Mouse (Mus musculus) frontal cortex, postnatal 10 days (tissue): ENCODE data around the gene Cd180.

ENCODE experiments used
- DNase-seq, 2 experiments: peaks; one replicate each; pipeline ENCODE4 v3.0.0; 2022; ENCODE audit warnings: low spot score in 2 of 2, mixed read lengths in 1 of 2

Cd180 gene

DNA sequence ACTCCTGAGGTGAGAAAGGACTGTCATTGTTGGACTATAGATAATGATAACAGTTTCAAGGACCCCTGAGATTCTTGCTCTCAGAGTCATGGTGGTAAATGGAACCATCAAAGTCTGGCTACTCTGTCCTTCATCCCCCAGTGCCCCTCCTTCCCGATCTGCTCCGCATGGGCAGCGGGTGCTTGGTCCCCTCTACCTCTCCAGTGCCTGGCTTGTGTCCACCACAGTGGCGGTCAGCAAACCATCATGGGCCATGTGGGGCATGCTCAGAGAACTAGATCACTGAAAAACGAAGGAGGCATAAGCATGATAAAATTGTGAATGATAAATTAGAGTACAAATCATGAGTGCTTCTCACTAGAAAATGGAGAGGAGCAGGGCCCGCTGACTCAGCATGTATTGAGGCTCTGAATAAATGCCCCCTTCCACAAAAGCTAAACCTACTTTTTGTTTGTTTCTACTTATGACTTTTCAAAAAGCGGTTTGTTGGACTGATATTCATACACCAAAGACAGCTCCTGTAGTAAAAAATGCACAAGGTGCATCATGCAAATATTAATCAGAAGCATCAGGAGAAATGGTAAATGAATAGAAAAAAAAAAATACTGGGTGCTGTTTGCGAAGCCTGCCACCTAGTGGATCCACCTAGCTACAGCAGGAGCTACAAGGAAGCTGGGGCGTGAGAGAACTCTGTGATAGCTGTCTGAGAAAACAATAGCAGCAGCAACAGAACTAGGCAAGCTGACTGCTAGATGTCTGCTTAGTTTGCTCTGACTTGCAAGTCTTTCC lies 51.3 kb downstream of the Cd180 start:
- DNase-seq: peak in 1 of 2 experiments; percentile 46

GRCm38 (mm10) chr13:102745270-102745600 lies 51.9 kb downstream of the Cd180 start:
- DNase-seq: no peak

GRCm38 (mm10) chr13:102745626-102746342 lies 52.4 kb downstream of the Cd180 start:
- no peak for DNase-seq

DNA sequence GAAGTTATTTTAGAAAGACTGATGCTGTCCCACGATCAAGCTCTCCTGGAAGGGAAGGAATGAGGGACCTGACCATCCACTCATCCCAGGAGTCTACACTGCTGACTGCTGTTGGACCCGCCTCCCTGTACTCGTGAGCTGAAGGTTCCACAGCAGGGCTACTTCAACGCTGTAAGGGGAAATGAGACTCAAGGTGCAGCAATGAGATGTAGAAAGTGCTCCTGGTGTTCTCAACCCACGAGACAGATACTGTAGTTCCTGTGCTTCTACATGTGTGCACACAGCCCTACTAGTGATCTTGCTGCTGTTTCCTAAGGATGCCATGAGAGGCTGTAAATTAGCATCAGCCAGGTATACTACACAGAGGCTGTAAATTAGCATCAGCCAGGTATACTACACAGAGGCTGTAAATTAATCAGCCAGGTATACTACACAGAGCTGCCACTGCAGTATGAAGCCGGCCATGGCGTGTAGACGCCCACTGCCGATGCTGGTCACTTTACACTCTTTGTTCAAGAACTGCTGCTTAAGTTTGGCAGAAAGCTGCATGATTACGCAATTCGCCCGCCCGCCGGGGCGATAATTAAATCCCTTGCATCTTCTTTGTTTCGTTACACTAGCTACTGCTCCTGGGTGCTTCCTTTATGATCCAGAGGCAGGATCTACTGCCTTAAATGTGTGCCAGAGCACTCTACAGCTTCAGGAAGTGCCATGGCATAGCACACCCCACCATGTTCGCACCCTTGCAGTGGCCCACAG lies 53.6 kb downstream of the Cd180 start:
- DNase-seq: no peak

GRCm38 (mm10) chr13:102749194-102749593 lies 55.8 kb downstream of the Cd180 start:
- no peak for DNase-seq

DNA sequence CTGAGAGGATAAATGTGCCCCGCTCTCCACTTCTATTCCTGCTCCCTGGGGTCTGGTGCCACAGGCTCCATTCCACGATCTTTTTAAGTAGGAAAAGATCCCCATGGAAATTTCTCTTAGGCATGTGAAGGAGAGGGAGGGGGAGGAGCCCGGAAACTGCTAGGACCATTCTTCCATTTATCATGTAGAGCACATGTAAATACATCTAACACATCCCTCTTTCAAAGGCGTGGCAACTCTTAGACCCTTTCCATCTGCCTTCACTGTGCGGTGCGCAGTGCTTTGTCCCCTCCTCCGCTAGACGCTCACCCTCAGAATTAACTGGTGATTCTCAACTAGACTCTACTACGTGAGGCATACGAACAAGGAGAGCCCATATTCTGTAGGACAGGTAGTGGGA lies 56.5 kb downstream of the Cd180 start:
- no peak for DNase-seq

- no peak for DNase-seq
These were observed 60.6 kb downstream of the Cd180 start for GRCm38 (mm10) chr13:102753714-102754556.

GRCm38 (mm10) chr13:102755124-102755523 lies 61.8 kb downstream of the Cd180 start:
- DNase-seq: no peak

GRCm38 (mm10) chr13:102756071-102756470 lies 62.7 kb downstream of the Cd180 start:
- no peak for DNase-seq

DNA sequence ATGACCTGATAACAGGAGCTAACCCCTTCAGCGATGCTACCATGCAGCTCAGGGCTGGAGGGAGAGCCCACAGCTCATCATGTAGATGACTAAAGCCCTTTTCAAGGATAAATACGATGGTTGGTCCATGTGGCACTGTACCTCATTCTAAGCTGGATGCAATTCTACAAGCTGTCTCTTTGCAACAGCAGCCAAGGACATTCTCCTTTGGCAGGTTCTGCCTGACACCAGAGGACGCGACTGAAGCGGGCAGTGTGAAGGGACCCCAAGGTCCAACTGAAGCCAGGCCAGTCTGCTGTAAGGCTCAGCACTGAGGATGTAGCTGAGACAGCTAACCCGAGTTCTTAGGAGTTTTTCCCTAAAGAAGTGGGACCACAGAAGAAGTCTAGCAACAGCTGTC lies 64.7 kb downstream of the Cd180 start:
- no peak for DNase-seq

DNA sequence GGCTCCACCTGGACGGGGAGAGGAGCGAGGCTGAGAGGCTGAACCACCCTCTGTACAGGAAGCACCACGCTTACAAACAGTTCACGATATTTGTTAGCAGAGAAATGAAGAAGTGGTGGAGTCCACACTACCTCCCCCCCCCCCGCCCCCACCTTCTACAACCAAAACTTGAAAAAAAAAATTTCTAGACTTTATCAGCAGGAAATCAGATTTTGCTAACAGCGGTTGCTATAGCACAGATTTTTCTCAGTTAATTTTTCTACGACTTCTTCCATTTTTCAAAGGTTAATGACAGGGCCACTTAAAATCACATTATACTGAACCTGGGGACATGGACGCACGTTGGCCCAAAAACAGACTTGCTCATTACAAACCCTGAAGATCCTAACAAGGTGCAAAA lies 68.1 kb downstream of the Cd180 start:
- no peak for DNase-seq

GRCm38 (mm10) chr13:102762203-102762602 lies 68.8 kb downstream of the Cd180 start:
- DNase-seq: no peak

GRCm38 (mm10) chr13:102764218-102764617 lies 70.9 kb downstream of the Cd180 start:
- no peak for DNase-seq

- no peak for DNase-seq
These were observed 71.9 kb downstream of the Cd180 start for GRCm38 (mm10) chr13:102765216-102765615.

DNA sequence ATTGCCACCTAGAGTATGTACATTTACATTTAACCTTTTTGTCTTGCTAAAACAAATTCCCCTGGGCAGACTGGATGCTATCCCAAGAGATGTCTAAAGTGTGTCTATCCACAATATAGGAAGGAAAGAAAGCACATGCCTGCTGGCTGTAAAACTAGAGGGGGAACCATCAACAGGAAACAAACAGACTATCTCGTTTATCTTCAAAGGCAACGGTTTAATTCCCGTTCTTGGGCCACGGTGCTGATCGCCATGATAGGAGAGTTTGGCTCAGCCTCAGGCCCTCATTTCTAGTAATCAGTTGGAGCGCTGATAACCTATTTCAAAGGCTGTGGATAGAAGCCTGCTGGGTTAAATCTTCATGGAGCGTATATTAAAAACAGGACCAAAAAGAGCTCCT lies 73.8 kb downstream of the Cd180 start:
- no peak for DNase-seq

DNA sequence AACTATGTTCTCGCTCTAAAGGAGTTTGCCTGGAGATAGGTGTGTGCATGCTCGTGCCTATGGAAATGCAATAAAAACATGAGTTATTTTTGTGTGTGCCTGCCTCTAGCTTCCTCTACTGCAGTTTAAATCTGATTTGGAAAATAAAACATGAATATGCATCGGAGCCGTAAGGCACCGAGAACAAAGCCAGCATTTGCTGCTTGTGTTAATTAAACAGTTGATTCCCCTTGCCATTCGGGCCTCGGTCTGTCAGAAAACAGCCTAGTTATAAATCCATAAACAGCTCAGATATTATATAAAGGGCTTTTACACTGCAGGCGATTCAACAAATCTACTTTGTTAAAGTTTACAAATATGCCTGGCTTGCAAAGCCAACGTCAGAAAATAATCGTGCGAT lies 75.2 kb downstream of the Cd180 start:
- no peak for DNase-seq

GRCm38 (mm10) chr13:102770194-102770593 lies 76.8 kb downstream of the Cd180 start:
- no peak for DNase-seq

- DNase-seq: no peak
These were observed 79.8 kb downstream of the Cd180 start for GRCm38 (mm10) chr13:102773169-102773568.

- no peak for DNase-seq
These were observed 81.4 kb downstream of the Cd180 start for GRCm38 (mm10) chr13:102774786-102775201.

DNA sequence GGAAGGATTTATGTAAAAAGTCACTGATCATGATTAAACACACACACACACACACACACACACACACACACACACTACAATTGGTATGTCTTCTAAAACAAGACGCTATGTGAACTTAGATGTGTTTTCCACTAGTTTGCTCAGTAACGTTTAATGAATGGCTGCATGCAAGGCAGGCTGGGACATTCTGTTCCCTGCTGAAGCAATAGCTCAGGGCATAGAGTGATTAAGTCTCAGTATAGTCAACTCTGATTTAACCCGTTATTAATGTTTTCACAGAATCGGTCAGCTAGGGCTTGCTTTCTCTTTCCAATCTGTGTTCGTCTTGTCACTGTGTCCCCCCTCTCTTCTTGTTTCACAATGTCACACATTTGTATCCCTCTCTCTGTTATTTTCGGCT lies 82.1 kb downstream of the Cd180 start:
- no peak for DNase-seq

GRCm38 (mm10) chr13:102778859-102779258 lies 85.5 kb downstream of the Cd180 start:
- DNase-seq: no peak

DNA sequence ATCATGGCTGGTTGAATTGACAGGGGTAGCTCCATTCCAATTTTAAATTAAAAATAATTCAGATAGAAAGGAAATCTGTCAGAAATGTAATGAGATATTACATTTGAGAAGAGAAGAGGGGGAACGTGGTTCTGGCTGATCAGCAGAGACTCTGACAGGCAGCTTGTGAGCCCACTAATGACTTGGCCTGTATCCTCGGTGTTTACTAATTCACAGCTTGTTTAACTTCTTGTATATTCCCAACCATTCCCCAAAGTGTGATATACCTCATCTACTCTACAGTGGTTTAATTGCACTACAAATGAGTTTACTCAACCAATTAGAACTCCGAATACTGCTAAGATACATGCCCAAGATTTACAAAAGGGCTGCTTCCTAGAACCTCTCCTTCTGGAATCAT lies 85.9 kb downstream of the Cd180 start:
- DNase-seq: no peak
